Mouse (Mus musculus): ENCODE measurements at regions not wholly inside any gene's neighbourhood (a gene's known extent, or its start where the extent isn't known, plus 50 kb on each side); places are given as distances from the start of the nearest gene placed in this dataset.
"Not testable (repeated sequence)": the region's sequence is repeated elsewhere in the genome, so short reads cannot be mapped to it uniquely, and the experiment has no call there.

GRCm38 (mm10) chr6:14456394-14456793, 298.7 kb downstream of the Ppp1r3a start:
- 90% methylated on average over 1 of the region's 1 CpGs for WGBS
- no peak overlapping the region for H3K4me3 ChIP-seq (ENCODE audit: low read depth, low read length)
- no peak for DNase-seq (ENCODE audit: low spot score, missing footprints)
- no peaks in the 10 kb centered on the region for H3K36me3 ChIP-seq (ENCODE audit: control insufficient read depth, insufficient read depth, low read length)
- no peak overlapping the region for H3K9ac ChIP-seq (ENCODE audit: low read length)
- H3K27ac ChIP-seq (ENCODE audit: low read depth, low read length) = no peak overlapping the region
- H3K4me2 ChIP-seq = no peak overlapping the region
- H3K27me3 ChIP-seq (ENCODE audit: control insufficient read depth, insufficient read depth, low read length) = no peaks in the 10 kb centered on the region
- ATAC-seq (ENCODE audit: low FRiP score) = no peak
- no peaks in the 10 kb centered on the region for H3K4me1 ChIP-seq (ENCODE audit: control insufficient read depth, insufficient read depth, low read length)
- 0 out of 2 replicates have a peak, but pooled peaks cover 3% of the 10 kb centered on the region for H3K9me3 ChIP-seq (ENCODE audit: control insufficient read depth, low read length)

- 78% methylated on average over 3 of the region's 3 CpGs for WGBS
- ATAC-seq (ENCODE audit: low FRiP score); DNase-seq (ENCODE audit: low spot score, missing footprints); H3K9ac ChIP-seq (ENCODE audit: low read length); H3K27ac ChIP-seq (ENCODE audit: low read depth, low read length); H3K9me3 ChIP-seq (ENCODE audit: control insufficient read depth, low read length); H3K36me3 ChIP-seq (ENCODE audit: control insufficient read depth, insufficient read depth, low read length); H3K4me1 ChIP-seq (ENCODE audit: control insufficient read depth, insufficient read depth, low read length); H3K4me2 ChIP-seq; H3K4me3 ChIP-seq (ENCODE audit: low read depth, low read length); H3K27me3 ChIP-seq (ENCODE audit: control insufficient read depth, insufficient read depth, low read length): not testable (repeated sequence)
These were observed 301.8 kb downstream of the Ppp1r3a start for GRCm38 (mm10) chr6:14453321-14453720.

- no peaks in the 10 kb centered on the region for H3K36me3 ChIP-seq (ENCODE audit: control insufficient read depth, insufficient read depth, low read length)
- WGBS = 93% methylated on average over 1 of the region's 1 CpGs
- H3K4me2 ChIP-seq = no peak overlapping the region
These were observed 323.3 kb downstream of the Ppp1r3a start for GRCm38 (mm10) chr6:14431751-14432150.

GRCm38 (mm10) chr6:14409772-14410171, 345.3 kb downstream of the Ppp1r3a start:
- Histone ChIP-seq H3K27me3 (ENCODE audit: control insufficient read depth, insufficient read depth, low read length) (no peaks in the 10 kb centered on the region), H3K9me3 (ENCODE audit: control insufficient read depth, low read length) (no peaks in the 10 kb centered on the region), H3K9ac (ENCODE audit: low read length) (no peak overlapping the region), H3K36me3 (ENCODE audit: control insufficient read depth, insufficient read depth, low read length) (no peaks in the 10 kb centered on the region), H3K4me2 (no peak overlapping the region), H3K4me1 (ENCODE audit: control insufficient read depth, insufficient read depth, low read length) (no peaks in the 10 kb centered on the region), H3K27ac (ENCODE audit: low read depth, low read length) (no peak overlapping the region), H3K4me3 (ENCODE audit: low read depth, low read length) (no peak overlapping the region)
- 53% methylated on average over 4 of the region's 4 CpGs for WGBS
- DNase-seq (ENCODE audit: low spot score, missing footprints) (no peak), ATAC-seq (ENCODE audit: low FRiP score) (peak; percentile 55)

More at GRCm38 (mm10) chr6:14431751-14432150, 323.3 kb downstream of the Ppp1r3a start:
- Histone ChIP-seq H3K27ac (ENCODE audit: low read depth, low read length) (no peak overlapping the region), H3K4me1 (ENCODE audit: control insufficient read depth, insufficient read depth, low read length) (no peaks in the 10 kb centered on the region), H3K4me3 (ENCODE audit: low read depth, low read length) (no peak overlapping the region), H3K9me3 (ENCODE audit: control insufficient read depth, low read length) (no peaks in the 10 kb centered on the region), H3K9ac (ENCODE audit: low read length) (no peak overlapping the region), H3K27me3 (ENCODE audit: control insufficient read depth, insufficient read depth, low read length) (no peaks in the 10 kb centered on the region)
- ATAC-seq (ENCODE audit: low FRiP score) = no peak
- DNase-seq (ENCODE audit: low spot score, missing footprints) = no peak

GRCm38 (mm10) chr6:14407754-14408153, 347.3 kb downstream of the Ppp1r3a start:
- no peak overlapping the region for H3K9ac ChIP-seq (ENCODE audit: low read length)
- no peaks in the 10 kb centered on the region for H3K4me1 ChIP-seq (ENCODE audit: control insufficient read depth, insufficient read depth, low read length)
- no peaks in the 10 kb centered on the region for H3K9me3 ChIP-seq (ENCODE audit: control insufficient read depth, low read length)
- H3K27me3 ChIP-seq (ENCODE audit: control insufficient read depth, insufficient read depth, low read length) = no peaks in the 10 kb centered on the region
- WGBS = 85% methylated on average over 1 of the region's 1 CpGs
- ATAC-seq (ENCODE audit: low FRiP score) (no peak), DNase-seq (ENCODE audit: low spot score, missing footprints) (no peak)
- H3K4me3 ChIP-seq (ENCODE audit: low read depth, low read length) = no peak overlapping the region
- no peak overlapping the region for H3K27ac ChIP-seq (ENCODE audit: low read depth, low read length)
- no peaks in the 10 kb centered on the region for H3K36me3 ChIP-seq (ENCODE audit: control insufficient read depth, insufficient read depth, low read length)
- no peak overlapping the region for H3K4me2 ChIP-seq

- Histone ChIP-seq H3K27me3 (ENCODE audit: control insufficient read depth, insufficient read depth, low read length) (no peaks in the 10 kb centered on the region), H3K36me3 (ENCODE audit: control insufficient read depth, insufficient read depth, low read length) (no peaks in the 10 kb centered on the region), H3K4me3 (ENCODE audit: low read depth, low read length) (no peak overlapping the region), H3K9me3 (ENCODE audit: control insufficient read depth, low read length) (no peaks in the 10 kb centered on the region), H3K9ac (ENCODE audit: low read length) (no peak overlapping the region), H3K27ac (ENCODE audit: low read depth, low read length) (no peak overlapping the region), H3K4me1 (ENCODE audit: control insufficient read depth, insufficient read depth, low read length) (no peaks in the 10 kb centered on the region), H3K4me2 (no peak overlapping the region)
- 87% methylated on average over 5 of the region's 5 CpGs for WGBS
- DNase-seq (ENCODE audit: low spot score, missing footprints) = no peak
- ATAC-seq (ENCODE audit: low FRiP score) = no peak
These were observed 396.8 kb downstream of the Ppp1r3a start for GRCm38 (mm10) chr6:14358280-14358679.

All from midbrain, embryonic 11.5 days (tissue).